Mouse (Mus musculus) gastrocnemius, postnatal 4 days (tissue): ENCODE results near the gene Lmx1a. TPM values are rescaled to one million over a fixed set of nuclear protein-coding genes. Genes with fewer than 3 reads are reported as not detected.
A peak's percentile ranks its signal among the peaks of the same experiment; 100 is the strongest.

Source experiments
- DNase-seq, 2 experiments: peaks; one replicate each; pipeline ENCODE4 v3.0.0; 2021 to 2022; ENCODE audit warnings: low spot score in 2 of 2, mixed read lengths in 2 of 2
- total RNA-seq, 2 experiments: library from RNA; stranded (reverse); gene quantifications; 2 replicates each; pipeline ENCODE4 v1.2.3; 2021

Lmx1a gene
- total RNA-seq, 2 experiments from 2014 or later = 1.8 to 2.7 TPM

DNA sequence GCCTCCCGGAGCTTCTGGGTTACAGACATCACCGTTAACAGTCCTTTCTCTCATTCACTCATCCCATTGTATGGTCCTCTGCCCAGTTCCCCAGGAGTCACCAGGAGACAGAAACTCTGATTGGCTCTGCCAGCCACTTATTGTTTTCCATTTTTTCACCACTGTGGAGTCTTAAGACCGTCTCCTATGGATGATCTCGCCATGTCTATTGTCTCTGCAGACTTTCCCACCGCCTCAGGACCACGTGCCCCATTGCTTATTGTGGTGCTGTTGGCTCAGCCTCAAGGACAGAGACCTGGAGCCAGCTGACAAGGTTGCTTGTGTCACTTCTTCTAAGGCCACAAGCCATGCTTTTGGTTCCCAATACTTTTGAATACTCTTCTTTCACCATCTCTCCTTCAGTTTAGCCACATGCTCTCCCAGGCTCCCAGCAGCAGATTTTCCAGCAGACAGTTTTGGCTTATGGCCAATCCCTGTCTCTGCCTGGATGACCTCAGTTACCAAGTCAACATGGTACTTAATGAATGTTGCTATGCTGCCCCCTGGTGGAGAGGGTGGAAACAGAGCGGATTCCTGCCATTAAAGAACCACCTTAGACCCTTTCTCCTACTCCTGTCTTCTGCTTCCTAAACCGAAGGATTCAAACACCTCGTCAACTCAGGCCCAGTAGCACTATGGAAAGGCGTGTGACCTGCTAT is 92.9 kb downstream of the Lmx1a start:
- peak; percentile 76 to 81 for DNase-seq

GRCm38 (mm10) chr1:167784067-167784466 is 95.0 kb downstream of the Lmx1a start:
- no peak for DNase-seq

DNA sequence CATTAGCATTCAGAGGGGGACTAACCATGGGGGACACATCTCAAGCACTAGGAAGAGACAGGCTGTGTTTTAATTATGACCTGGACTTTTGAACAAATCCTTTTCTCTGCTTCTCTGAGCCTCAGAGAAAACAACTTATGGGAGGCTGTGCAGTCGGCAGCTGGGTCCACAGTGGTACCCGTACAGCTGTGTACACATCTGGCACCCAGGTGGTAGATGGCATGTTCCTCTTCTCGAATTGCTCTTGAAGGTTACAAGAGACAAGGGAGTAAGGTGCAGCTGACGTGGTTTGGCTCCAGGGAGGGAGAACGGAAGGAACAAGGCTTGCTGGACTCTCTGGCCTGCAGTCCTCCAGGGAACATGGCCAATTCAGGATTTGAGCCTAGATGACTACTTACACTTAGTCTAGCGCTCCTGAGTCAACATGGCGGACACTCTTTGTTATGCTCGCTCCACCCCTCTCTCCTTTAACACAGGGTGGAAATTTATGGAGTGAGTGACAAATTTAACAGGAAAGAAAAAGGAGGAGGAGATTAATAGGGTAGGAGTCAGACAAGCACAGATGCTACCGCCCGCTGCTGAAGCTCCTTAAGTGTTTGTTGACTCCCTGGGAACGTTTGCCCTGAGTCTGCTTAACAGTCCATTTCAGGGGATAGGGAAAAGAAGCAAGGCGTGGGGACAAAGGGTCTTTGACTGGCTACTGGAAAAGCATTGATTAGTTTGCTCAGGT is 99.8 kb downstream of the Lmx1a start:
- DNase-seq = no peak

GRCm38 (mm10) chr1:167789448-167789847 is 100.4 kb downstream of the Lmx1a start:
- DNase-seq = no peak

DNA sequence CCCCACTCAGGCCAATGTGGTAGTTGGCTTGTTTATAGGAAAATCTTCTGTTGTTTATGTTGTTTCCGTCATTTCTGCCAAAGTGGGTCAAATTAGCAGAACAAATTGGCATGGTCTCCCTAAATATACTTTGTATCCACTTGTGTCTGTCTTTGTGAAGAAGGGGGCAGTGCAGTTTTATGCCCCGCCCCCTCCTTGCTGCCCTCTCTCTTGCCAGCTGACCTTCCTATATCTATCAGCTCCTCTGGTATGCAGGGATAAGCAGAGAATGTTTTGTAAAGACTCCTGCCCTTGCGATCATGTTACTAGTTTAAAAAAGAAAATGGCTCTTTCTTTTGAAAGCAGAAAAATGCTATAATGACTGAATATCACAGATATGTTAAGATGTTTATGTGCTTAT is 101.7 kb downstream of the Lmx1a start:
- no peak for DNase-seq

DNA sequence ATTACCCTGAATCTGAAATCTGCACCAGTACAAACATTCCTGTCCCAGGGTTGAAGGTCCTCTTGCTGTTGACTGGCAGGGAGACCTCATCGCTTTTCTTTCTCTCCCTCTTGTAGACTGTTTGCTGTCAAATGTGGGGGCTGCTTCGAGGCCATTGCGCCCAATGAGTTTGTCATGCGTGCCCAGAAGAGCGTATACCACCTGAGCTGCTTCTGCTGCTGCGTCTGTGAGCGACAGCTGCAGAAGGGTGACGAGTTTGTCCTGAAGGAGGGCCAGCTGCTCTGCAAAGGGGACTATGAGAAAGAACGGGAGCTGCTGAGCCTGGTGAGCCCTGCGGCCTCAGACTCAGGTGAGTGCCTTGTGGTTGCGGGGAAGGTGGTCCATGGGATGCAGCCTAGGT is 102.2 kb downstream of the Lmx1a start:
- no peak for DNase-seq

- peak in 1 of 2 experiments; percentile 24 for DNase-seq
These were observed 112.9 kb downstream of the Lmx1a start for GRCm38 (mm10) chr1:167801923-167802322.

DNA sequence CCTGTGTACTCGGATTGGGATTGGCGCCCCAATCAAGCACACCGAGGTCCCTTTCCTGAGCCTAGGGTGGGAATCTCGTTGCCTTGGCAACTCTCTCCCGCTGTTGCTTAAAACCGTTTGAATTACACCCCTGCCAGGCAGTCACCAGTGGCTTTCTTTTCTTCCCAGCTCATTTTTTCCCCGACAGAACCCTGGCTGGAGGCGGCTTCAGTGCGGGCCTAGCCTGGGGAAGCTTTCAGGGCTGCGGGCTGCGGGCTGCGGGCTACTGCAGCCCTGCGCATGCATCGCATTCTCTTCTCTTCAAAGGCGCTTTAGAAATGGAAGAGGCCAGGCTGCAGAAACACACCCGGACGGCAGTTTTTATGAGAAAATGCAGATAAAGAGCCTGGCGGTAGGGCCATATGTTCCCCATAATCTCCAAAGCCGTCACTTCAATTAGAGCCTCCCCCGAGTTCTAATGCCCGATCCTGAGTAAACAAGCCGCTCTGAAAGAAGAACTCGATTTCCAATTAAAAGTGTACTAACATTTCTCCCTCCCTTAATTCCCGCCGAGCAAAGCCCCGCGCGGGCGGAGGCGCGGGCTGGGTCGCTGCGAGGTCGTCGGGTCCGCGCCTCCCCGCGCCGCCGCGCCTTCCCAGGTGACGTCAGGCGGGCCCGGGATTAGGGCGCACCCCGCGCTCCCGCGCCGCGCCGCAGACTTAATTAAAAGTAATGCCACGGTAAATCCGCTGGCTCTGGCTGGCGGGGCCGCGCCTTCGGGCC is 113.7 kb downstream of the Lmx1a start:
- DNase-seq = peak in 1 of 2 experiments; percentile 18

- no peak for DNase-seq
These were observed 114.4 kb downstream of the Lmx1a start for GRCm38 (mm10) chr1:167803351-167803981.

- DNase-seq = no peak
These were observed 115.8 kb downstream of the Lmx1a start for GRCm38 (mm10) chr1:167804836-167805235.

DNA sequence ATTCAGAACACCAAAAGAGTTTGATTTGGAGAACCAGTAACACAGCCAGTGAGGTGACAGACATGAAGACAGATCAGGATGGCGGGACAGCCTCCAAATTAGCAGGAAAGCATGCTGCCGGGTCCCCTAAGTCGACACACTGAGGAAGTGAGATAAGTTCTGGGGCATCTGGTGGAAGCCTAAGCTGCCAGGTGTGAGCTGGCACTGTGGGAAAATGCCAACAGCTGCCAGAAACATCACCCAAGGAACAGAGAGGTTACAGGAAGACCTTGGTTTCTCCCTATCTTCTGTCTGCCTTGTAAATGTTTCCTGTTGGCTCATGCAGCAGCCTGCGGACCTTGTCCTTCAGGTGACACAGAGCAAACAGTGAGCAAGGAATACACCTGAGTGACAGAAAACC is 122.1 kb downstream of the Lmx1a start:
- DNase-seq = no peak

DNA sequence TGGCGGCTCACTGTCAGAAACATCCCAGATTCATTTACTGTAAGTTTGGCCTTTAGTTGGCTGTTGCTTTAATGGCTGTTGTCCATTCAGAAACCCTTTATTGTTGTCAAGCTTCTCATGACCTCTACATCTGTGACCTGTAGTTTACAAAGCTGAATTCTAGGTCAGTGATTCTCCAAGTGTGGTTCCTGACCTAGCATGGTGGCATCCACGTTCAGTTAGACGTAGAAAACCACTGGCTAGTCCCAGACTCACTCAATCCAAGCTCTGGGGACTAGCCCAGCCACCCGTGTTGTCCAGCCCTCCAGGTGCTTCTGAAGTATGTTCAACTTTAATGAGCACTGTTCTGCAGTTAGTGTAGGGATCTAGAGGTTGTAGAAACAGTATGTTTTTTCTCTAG is 126.1 kb downstream of the Lmx1a start:
- no peak for DNase-seq

DNA sequence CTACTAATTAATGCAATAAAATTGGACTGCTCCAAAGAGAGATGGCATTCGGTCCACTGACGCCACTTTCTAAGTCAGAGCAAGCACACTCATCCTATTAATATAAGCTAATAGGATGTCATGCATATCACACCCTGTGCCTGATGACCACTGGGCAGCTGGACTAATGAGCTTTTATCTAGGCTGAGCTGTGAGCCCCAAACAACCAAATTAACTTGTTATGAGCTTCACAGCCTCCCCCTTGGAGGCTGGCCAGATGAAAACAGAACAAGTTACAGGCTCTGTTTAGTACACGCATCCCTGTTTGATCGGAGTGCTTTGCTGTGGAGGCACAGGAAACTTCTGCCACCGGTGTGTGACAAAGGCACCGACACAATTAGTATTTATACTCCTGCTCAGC is 128.0 kb downstream of the Lmx1a start:
- no peak for DNase-seq

GRCm38 (mm10) chr1:167817616-167818015 is 128.6 kb downstream of the Lmx1a start:
- no peak for DNase-seq

DNA sequence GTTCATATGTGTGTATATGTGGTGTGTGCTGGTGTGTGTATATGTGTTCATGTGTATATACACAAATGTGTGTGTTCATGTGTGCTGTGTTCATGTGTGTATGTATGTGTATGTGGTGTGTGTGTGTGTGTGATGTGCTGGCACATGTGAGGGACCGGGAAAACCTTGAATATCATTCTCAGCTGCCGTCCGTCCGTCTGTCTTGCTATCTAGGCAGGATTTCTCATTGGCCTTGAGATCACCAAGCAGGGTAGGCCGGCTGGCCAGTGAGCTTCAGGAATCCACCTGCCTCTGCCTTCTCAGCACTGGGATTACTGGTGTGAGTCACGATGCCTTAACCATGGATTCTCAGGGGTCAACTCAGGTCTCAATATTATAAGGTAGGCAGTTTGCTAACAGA is 131.0 kb downstream of the Lmx1a start:
- DNase-seq = no peak

GRCm38 (mm10) chr1:167821125-167821524 is 132.1 kb downstream of the Lmx1a start:
- DNase-seq = no peak

DNA sequence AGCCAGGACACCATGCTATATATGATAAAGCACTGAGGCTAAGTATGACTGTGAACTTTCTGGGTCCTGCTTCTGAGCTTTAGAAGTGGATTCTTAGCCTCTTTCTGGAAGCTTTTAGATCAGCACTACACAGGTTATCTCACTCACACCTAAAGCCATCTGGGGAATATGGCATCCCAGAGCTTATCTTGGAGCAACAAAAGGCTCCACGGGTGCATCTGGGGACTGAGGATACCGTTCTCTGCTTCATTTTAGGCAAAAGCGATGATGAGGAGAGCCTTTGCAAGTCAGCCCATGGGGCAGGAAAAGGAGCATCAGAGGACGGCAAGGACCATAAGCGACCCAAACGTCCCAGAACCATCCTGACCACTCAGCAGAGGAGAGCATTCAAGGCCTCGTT is 141.3 kb downstream of the Lmx1a start:
- DNase-seq = no peak

DNA sequence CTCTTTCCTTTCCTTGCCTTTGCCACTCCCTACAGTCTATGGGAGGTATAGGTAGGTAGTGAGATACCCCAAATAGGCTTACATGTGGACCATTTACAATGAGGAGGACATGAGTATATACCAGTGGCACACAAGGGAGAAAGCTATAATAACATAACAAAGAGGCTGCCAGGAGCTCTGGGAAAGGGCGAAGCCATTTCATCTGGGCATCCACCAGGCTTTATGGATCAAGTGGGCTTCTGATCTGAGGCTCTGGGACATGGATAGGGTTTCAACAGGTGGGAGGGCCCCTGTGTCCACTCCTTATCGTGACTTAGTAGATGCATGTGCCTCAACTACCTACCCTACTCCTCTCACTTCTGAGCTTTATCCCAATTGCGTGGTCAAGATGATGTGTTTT is 142.6 kb downstream of the Lmx1a start:
- DNase-seq = no peak

GRCm38 (mm10) chr1:167854801-167855200 is 165.8 kb downstream of the Lmx1a start:
- no peak for DNase-seq

DNA sequence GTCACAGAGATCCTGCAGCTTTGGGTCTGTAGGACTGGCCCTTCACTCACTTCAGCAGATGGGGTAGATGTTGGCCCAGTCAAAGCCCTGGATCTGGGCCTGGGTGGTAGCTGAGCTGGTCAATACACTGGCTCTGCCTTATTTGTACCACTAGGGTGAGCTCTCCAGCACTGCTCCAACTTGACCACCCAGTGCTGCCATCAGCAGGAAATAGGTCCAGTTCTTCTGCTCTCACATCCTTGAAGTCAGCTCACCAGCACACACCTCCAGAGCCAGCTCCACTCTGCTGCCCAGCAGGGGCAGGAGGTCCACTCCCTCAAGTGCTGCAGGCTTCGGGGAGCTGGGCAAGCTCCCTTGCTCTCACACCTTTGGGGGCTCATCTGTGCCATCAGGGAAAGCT is 183.0 kb downstream of the Lmx1a start:
- DNase-seq = no peak

GRCm38 (mm10) chr1:167874099-167874498 is 185.1 kb downstream of the Lmx1a start:
- no peak for DNase-seq

- no peak for DNase-seq
These were observed 188.9 kb downstream of the Lmx1a start for GRCm38 (mm10) chr1:167877931-167878330.
